Mouse (Mus musculus) midbrain, embryonic 11.5 days (tissue): ENCODE measurements around the gene Jmjd1c. TPM values are rescaled to one million over a fixed set of nuclear protein-coding genes. Genes with fewer than 3 reads are reported as not detected.

Experiments
- ATAC-seq: fragments of 200-750 bp; cut with Nextera tagmentation; 2 replicates; pipeline ENCODE4 v1.8.0; 2017; ENCODE audit warnings: moderate TSS enrichment, moderate library complexity; ENCODE audit not compliant: low FRiP score
- DNase-seq: peaks from one replicate; pipeline ENCODE4 v3.0.0; 2015; ENCODE audit warnings: low spot score; ENCODE audit errors: missing footprints
- H3K27ac ChIP-seq: fragments of 300-500 bp; sonication (generic); 2 replicates; pipeline ENCODE4 v1.5.1; 2014; ENCODE audit warnings: low read depth, low read length
- H3K27me3 ChIP-seq: fragments of 300-500 bp; sonication (generic); 2 replicates; pipeline ENCODE4 v1.6.1; 2014; ENCODE audit warnings: mild to moderate bottlenecking, low read length, moderate library complexity, mixed read lengths; ENCODE audit not compliant: control insufficient read depth, insufficient read depth
- H3K36me3 ChIP-seq: fragments of 300-500 bp; sonication (generic); 2 replicates; pipeline ENCODE4 v1.6.1; 2014; ENCODE audit warnings: mild to moderate bottlenecking, low read length, moderate library complexity, mixed read lengths; ENCODE audit not compliant: control insufficient read depth, insufficient read depth
- H3K4me1 ChIP-seq: fragments of 300-500 bp; sonication (generic); 2 replicates; pipeline ENCODE4 v1.6.1; 2014; ENCODE audit warnings: low read length; ENCODE audit not compliant: control insufficient read depth, insufficient read depth
- H3K4me2 ChIP-seq: fragments of 300-500 bp; sonication (generic); 2 replicates; pipeline ENCODE4 v1.6.1; 2014; ENCODE audit warnings: mild to moderate bottlenecking, moderate library complexity
- H3K4me3 ChIP-seq: fragments of 300-500 bp; sonication (generic); 2 replicates; pipeline ENCODE4 v1.5.1; 2014; ENCODE audit warnings: low read depth, low read length
- H3K9ac ChIP-seq: fragments of 300-500 bp; sonication (generic); 2 replicates; pipeline ENCODE4 v1.6.1; 2014; ENCODE audit warnings: low read length
- H3K9me3 ChIP-seq: fragments of 300-500 bp; sonication (generic); 2 replicates; pipeline ENCODE4 v1.6.1; 2016; ENCODE audit warnings: low read length; ENCODE audit not compliant: control insufficient read depth
- WGBS: fragments of 180-500 bp; shearing (Covaris S2); extraction: QIAGEN DNeasy Blood & Tissue Kit; methylation state at CpG from one replicate; pipeline ENCODE4 v1.1.7; 2014; 5-methylcytosine and 5-hydroxymethylcytosine counted together
- polyA plus RNA-seq: library from polyadenylated mRNA; unstranded; fragments of >200 nt; fragmentation: Nextera tagmentation; extraction: Ambion mirVana; gene quantifications from 2 replicates; pipeline ENCODE4 v1.2.1, GENCODE M21; 2014

Gene Jmjd1c
- polyA plus RNA-seq, 1 experiment from 2014 or later = 46.9 TPM

GRCm38 (mm10) chr10:67129531-67129930, 33.6 kb downstream of the Jmjd1c start:
- ATAC-seq (no peak), DNase-seq (no peak)
- Histone ChIP-seq H3K4me3 (no peak overlapping the region), H3K27ac (no peak overlapping the region), H3K4me1 (peaks cover 5% of the 10 kb centered on the region; the same call in 1 of the 2 replicates), H3K36me3 (no peaks in the 10 kb centered on the region), H3K9me3 (no peaks in the 10 kb centered on the region), H3K9ac (no peak overlapping the region), H3K4me2 (no peak overlapping the region), H3K27me3 (no peaks in the 10 kb centered on the region)
- WGBS = 93% methylated on average over 1 of the region's 1 CpGs

GRCm38 (mm10) chr10:67131709-67132108, 35.8 kb downstream of the Jmjd1c start:
- no peaks in the 10 kb centered on the region for H3K36me3 ChIP-seq

GRCm38 (mm10) chr10:67134322-67134721, 38.4 kb downstream of the Jmjd1c start:
- 85% methylated on average over 2 of the region's 2 CpGs for WGBS

More at GRCm38 (mm10) chr10:67131709-67132108, 35.8 kb downstream of the Jmjd1c start:
- Histone ChIP-seq H3K4me1 (peaks cover 5% of the 10 kb centered on the region; the same call in 1 of the 2 replicates), H3K27me3 (no peaks in the 10 kb centered on the region), H3K9me3 (no peaks in the 10 kb centered on the region), H3K4me2 (no peak overlapping the region), H3K27ac (no peak overlapping the region), H3K4me3 (no peak overlapping the region), H3K9ac (no peak overlapping the region)
- 83% methylated on average over 1 of the region's 1 CpGs for WGBS
- ATAC-seq (no peak), DNase-seq (no peak)

DNA sequence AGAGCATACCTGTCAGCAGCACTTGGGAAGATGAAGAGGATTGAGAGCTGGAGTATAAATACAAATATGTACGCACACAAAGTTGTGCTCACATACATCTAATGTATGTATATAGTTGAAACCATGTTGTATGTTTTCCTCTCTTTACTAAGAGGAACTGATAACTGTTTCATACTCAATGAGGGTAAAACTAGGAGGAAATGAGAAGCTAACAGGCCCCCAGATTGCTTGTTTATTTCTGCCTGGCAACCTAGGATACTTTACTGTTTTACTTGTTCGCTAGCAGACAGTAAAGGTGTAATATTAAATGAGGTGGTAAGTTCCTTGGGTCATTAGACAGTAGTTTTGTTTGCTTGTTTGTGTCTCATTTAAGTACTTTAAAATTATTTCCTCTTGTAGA, 41.5 kb downstream of the Jmjd1c start:
- H3K27ac ChIP-seq = no peak overlapping the region
- WGBS = 86% methylated on average over 2 of the region's 2 CpGs
- no peaks in the 10 kb centered on the region for H3K27me3 ChIP-seq
- no peaks in the 10 kb centered on the region for H3K36me3 ChIP-seq
- no peak overlapping the region for H3K9ac ChIP-seq
- ATAC-seq = no peak
- H3K4me2 ChIP-seq = no peak overlapping the region
- no peaks in the 10 kb centered on the region for H3K4me1 ChIP-seq
- DNase-seq = no peak
- H3K9me3 ChIP-seq = no peaks in the 10 kb centered on the region
- H3K4me3 ChIP-seq = no peak overlapping the region

More at GRCm38 (mm10) chr10:67134322-67134721, 38.4 kb downstream of the Jmjd1c start:
- H3K27ac ChIP-seq = no peak overlapping the region
- ATAC-seq = no peak
- no peaks in the 10 kb centered on the region for H3K9me3 ChIP-seq
- H3K4me2 ChIP-seq = no peak overlapping the region
- no peak overlapping the region for H3K9ac ChIP-seq
- H3K4me1 ChIP-seq = no peaks in the 10 kb centered on the region
- DNase-seq = no peak
- no peaks in the 10 kb centered on the region for H3K27me3 ChIP-seq
- no peaks in the 10 kb centered on the region for H3K36me3 ChIP-seq
- H3K4me3 ChIP-seq = no peak overlapping the region

- Histone ChIP-seq H3K27ac (no peak overlapping the region), H3K27me3 (no peaks in the 10 kb centered on the region), H3K9me3 (no peaks in the 10 kb centered on the region), H3K4me2 (no peak overlapping the region), H3K9ac (no peak overlapping the region), H3K4me1 (no peaks in the 10 kb centered on the region), H3K36me3 (no peaks in the 10 kb centered on the region), H3K4me3 (no peak overlapping the region)
- DNase-seq (no peak), ATAC-seq (no peak)
Observed at GRCm38 (mm10) chr10:67143661-67144060, 47.7 kb downstream of the Jmjd1c start.

DNA sequence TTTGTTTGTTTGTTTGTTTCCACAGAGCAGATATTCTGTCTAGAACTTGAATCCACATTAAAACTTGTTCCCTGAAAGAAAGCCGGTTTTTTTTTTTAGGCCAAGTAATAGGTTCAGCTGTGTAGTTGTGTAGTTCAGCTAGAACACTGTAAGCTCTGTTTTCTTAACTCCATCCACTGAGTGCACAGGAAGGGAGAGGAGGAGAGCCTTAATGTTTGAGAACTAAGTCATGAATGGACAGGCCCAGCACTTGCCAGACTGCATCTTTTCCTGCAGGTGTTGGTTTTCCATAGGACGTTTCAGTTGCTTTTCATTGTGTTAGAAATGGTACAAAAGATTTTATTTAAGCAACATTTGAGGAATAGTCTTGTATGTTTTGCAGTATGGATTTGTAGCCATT, 48.3 kb downstream of the Jmjd1c start:
- Histone ChIP-seq H3K9me3 (no peaks in the 10 kb centered on the region), H3K4me3 (no peak overlapping the region), H3K36me3 (no peaks in the 10 kb centered on the region), H3K27me3 (no peaks in the 10 kb centered on the region), H3K4me1 (no peaks in the 10 kb centered on the region), H3K4me2 (no peak overlapping the region), H3K27ac (no peak overlapping the region), H3K9ac (no peak overlapping the region)
- DNase-seq (no peak), ATAC-seq (no peak)
- 83% methylated on average over 2 of the region's 2 CpGs for WGBS

DNA sequence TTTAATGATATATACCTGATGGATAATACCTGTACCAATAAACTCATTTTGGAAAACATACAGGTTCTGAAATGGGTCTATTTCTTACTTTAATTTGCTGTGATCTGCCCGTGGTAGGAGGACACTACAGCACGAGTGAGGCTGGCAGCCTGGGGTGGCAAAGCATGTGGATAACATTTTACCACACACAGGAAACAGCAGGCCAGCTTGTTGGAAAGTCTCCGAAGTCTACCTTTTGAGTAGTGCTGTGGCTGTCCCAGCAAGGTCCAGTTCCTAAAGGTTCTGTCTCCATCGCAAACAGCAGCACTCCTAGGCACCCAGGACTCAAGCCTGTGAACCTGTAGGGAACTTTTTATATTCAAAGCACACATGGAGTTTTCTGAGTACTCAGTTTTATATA, 49.7 kb downstream of the Jmjd1c start:
- H3K27me3 ChIP-seq = no peaks in the 10 kb centered on the region
- H3K9me3 ChIP-seq = no peaks in the 10 kb centered on the region
- no peak overlapping the region for H3K27ac ChIP-seq
- 92% methylated on average over 4 of the region's 4 CpGs for WGBS
- no peaks in the 10 kb centered on the region for H3K4me1 ChIP-seq
- H3K9ac ChIP-seq = no peak overlapping the region
- H3K4me3 ChIP-seq = no peak overlapping the region
- ATAC-seq = no peak
- no peak for DNase-seq
- no peaks in the 10 kb centered on the region for H3K36me3 ChIP-seq
- H3K4me2 ChIP-seq = no peak overlapping the region

DNA sequence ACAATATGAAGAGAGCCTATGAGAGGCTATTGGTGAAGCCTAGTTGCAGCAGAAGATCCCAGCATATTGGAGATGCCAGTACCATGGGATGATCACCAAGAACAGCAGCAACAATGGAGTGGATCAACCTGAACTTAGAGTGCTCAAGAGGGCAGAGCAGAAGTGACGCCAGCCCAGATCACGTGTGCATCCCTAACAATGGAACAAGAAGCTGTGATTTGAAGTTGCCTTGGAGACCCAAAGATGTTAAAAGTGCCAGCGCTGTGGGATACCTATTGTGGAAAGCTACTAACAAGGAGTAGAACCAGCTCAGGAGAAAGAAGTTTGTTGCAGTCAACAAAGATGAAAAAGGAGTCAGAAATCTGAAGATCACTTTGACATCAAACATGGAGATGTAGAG, 55.8 kb downstream of the Jmjd1c start:
- no peak overlapping the region for H3K9ac ChIP-seq
- H3K4me2 ChIP-seq = no peak overlapping the region
- H3K27ac ChIP-seq = no peak overlapping the region
- H3K4me3 ChIP-seq = no peak overlapping the region
- 84% methylated on average over 3 of the region's 3 CpGs for WGBS
- H3K4me1 ChIP-seq = no peaks in the 10 kb centered on the region
- H3K36me3 ChIP-seq = no peaks in the 10 kb centered on the region
- DNase-seq = no peak
- no peaks in the 10 kb centered on the region for H3K27me3 ChIP-seq
- ATAC-seq = no peak
- H3K9me3 ChIP-seq = no peaks in the 10 kb centered on the region

DNA sequence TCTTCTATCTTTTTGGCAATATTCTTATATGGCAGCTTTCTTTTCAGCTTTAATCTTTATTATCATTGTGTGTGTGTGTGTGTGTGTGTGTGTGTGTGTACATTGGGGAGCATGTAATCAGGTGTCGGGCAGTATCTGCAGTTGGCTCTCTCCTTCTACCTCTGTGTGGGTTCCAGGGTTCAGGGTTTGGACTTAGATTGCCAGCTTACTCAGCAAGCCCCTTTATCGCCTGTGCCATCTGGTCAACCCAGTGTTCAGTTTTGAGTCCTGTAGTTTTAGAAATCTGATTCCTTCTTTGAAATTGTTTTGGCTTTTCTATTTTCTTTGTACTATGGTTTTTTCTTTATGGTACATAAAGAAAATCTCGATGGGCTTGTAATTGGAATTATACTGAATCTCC, 58.7 kb downstream of the Jmjd1c start:
- Histone ChIP-seq H3K4me1 (no peaks in the 10 kb centered on the region), H3K27ac (no peak overlapping the region), H3K36me3 (no peaks in the 10 kb centered on the region), H3K9ac (no peak overlapping the region), H3K4me2 (no peak overlapping the region), H3K4me3 (no peak overlapping the region), H3K27me3 (no peaks in the 10 kb centered on the region), H3K9me3 (no peaks in the 10 kb centered on the region)
- ATAC-seq = no peak
- 94% methylated on average over 3 of the region's 3 CpGs for WGBS
- no peak for DNase-seq

GRCm38 (mm10) chr10:67174049-67174448, 78.1 kb downstream of the Jmjd1c start:
- Histone ChIP-seq H3K4me1 (no peaks in the 10 kb centered on the region; the same call in 1 of the 2 replicates), H3K9ac (no peak overlapping the region), H3K27me3 (no peaks in the 10 kb centered on the region), H3K27ac (no peak overlapping the region), H3K9me3 (no peaks in the 10 kb centered on the region), H3K36me3 (no peaks in the 10 kb centered on the region), H3K4me3 (no peak overlapping the region), H3K4me2 (no peak overlapping the region)
- DNase-seq (no peak), ATAC-seq (no peak)
- WGBS = 93% methylated on average over 1 of the region's 1 CpGs
